Mouse (Mus musculus) liver, adult 2 months (tissue): ENCODE results near the gene Ndufa5.

Source experiments
- CTCF ChIP-seq: fragments of 200-500 bp; IDR thresholded peaks from 2 replicates; pipeline ENCODE4 v1.5.1; 2011; ENCODE audit warnings: low read depth, low read length, control low read depth
- POLR2A ChIP-seq: fragments of 200-500 bp; IDR thresholded peaks from 2 replicates; pipeline ENCODE4 v1.6.1; 2011; ENCODE audit warnings: low read length, control low read depth; ENCODE audit not compliant: insufficient read depth; ENCODE audit errors: extremely low read depth

DNA sequence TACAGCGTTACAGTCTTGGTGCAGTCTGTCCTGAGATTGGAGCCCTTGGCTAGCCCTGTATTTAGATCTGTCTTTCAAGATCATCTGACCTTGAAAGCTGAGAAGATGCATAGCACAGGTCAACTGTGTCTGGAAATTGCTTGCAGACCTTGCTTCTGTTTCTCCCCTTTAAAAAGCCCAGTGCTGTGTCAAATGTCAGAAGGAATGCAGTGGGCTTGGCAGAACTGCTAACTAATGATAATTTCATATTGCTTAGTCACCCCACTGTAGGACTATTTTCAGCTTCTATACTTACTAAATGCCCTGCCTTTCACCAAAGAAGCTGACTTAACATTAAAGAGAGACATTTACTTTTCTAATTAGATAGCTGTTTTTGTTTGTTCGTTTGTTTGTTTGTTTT, 27.7 kb upstream of the Ndufa5 start:
- TF ChIP-seq CTCF (no peak), POLR2A (no peak)
